Comparison of ENCODE assay signal across 12 mouse cellular contexts in the genomic region with DNA sequence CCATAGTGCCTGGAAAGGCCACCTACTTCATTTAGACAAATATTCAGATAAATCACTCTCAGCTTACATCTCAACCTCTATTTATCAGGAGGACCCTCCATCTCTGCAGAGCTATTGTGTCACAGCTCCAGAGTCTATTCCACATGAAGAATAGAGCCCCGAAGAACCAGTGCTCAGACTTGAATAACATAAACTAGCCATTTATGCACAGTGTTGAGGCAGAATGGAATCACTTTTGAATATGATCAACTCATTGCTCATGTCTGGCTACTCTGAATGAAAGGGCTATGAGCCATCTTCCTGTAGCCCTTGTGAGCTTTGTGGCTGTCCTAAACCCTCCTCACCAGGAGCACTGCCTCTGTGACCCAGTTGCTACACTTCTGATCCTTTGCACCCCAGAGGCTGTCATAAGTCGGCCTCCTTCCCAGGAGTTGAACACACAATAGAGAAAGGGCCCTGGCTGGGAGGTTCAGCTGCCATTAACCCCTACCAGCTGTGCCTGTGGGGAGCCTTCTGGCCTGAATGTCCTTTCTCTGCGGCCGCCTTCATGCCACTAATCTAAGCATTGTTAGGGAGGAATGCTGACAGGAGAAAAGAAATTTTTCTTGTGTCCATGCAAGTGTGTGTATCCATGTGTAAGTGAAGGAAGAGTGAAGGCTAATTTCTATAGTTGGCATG.
A peak's percentile ranks its signal among the peaks of the same experiment; 100 is the strongest.
DNase-seq lines count a peak whose midpoint lies in the region; ATAC-seq lines count a peak whose summit lies in the region.
"Had no signal": no experiment of that assay in that cellular context is flagged by ENCODE, and none has a peak within 500 bp of the region (broad histone marks: within the 10 kb centered on the region; RNA-seq: fewer than 3 reads in every experiment).

No protein-coding gene starts in this region.

- peak; percentile 91 for ATAC-seq in hindbrain, embryonic 11.5 days (ENCODE audit: low FRiP score)
- ATAC-seq in midbrain, embryonic 15.5 days (replicated peaks): 0 out of 2 replicates have a peak, but pooled peaks have one; percentile 39
- no peak for ATAC-seq in megakaryocyte-erythroid progenitor cell, adult 5-6 weeks (replicated peaks; ENCODE audit: low FRiP score, low TSS enrichment, poor library complexity, severe bottlenecking)
- ATAC-seq in kidney, embryonic 15.5 days (replicated peaks; ENCODE audit: low FRiP score): no peak
- ATAC-seq: CD4-positive, CD25-positive, alpha-beta regulatory T cell, adult 4 months had no signal

- DNase-seq in R1 (ENCODE audit: low read depth, low spot score): peak; percentile 63
- peak; percentile 76 for DNase-seq in embryo, embryonic 9.5 days (ENCODE audit: extremely low spot score)
- peak; percentile 84 for DNase-seq in hindbrain, embryonic 11.5 days (ENCODE audit: low spot score)
- DNase-seq in layer of hippocampus, adult 9-10 months (ENCODE audit: low spot score): no peak
- DNase-seq: adrenal gland, adult 2 months had no signal

- H3K27me3 ChIP-seq in hindbrain, embryonic 11.5 days (ENCODE audit: control insufficient read depth, insufficient read depth, low read length): peaks cover 51% of the 10 kb centered on the region
- peaks cover 64% of the 10 kb centered on the region for H3K27me3 ChIP-seq in midbrain, embryonic 15.5 days (replicated peaks)
- peaks cover 3% of the 10 kb centered on the region; the same call in 1 of the 2 replicates for H3K27me3 ChIP-seq in kidney, embryonic 15.5 days
- H3K27me3 ChIP-seq: heart, embryonic 12.5 days; limb, embryonic 15.5 days; lung, embryonic 15.5 days had no signal

- H3K9me3 ChIP-seq in hindbrain, embryonic 11.5 days (ENCODE audit: control insufficient read depth, low read length): no peaks in the 10 kb centered on the region
- no peaks in the 10 kb centered on the region for H3K9me3 ChIP-seq in midbrain, embryonic 15.5 days
- no peaks in the 10 kb centered on the region for H3K9me3 ChIP-seq in kidney, embryonic 15.5 days (replicated peaks)
- H3K9me3 ChIP-seq: heart, embryonic 12.5 days; limb, embryonic 15.5 days; lung, embryonic 15.5 days had no signal

- no peak overlapping the region for H3K4me2 ChIP-seq in hindbrain, embryonic 11.5 days (replicated peaks; ENCODE audit: low read depth, low read length)
- H3K4me2 ChIP-seq in midbrain, embryonic 15.5 days: no peak overlapping the region
- H3K4me2 ChIP-seq in kidney, embryonic 15.5 days: no peak overlapping the region
- H3K4me2 ChIP-seq: heart, embryonic 12.5 days; limb, embryonic 15.5 days; lung, embryonic 15.5 days had no signal

- no peak overlapping the region for H3K4me3 ChIP-seq in hindbrain, embryonic 11.5 days (ENCODE audit: low read depth, low read length)
- no peak overlapping the region for H3K4me3 ChIP-seq in midbrain, embryonic 15.5 days
- H3K4me3 ChIP-seq in kidney, embryonic 15.5 days (replicated peaks): no peak overlapping the region
- H3K4me3 ChIP-seq: heart, embryonic 12.5 days; limb, embryonic 15.5 days; lung, embryonic 15.5 days had no signal

- peak overlapping the region; percentile 17; the same call in 1 of the 2 replicates for H3K27ac ChIP-seq in hindbrain, embryonic 11.5 days (ENCODE audit: low read depth, low read length)
- no peak overlapping the region for H3K27ac ChIP-seq in midbrain, embryonic 15.5 days
- H3K27ac ChIP-seq in kidney, embryonic 15.5 days: no peak overlapping the region
- H3K27ac ChIP-seq: limb, embryonic 15.5 days; lung, embryonic 15.5 days had no signal

- H3K36me3 ChIP-seq in hindbrain, embryonic 11.5 days (ENCODE audit: control insufficient read depth, insufficient read depth, low read length): no peaks in the 10 kb centered on the region
- no peaks in the 10 kb centered on the region for H3K36me3 ChIP-seq in midbrain, embryonic 15.5 days (replicated peaks)
- H3K36me3 ChIP-seq in kidney, embryonic 15.5 days: no peaks in the 10 kb centered on the region
- H3K36me3 ChIP-seq: heart, embryonic 12.5 days; limb, embryonic 15.5 days; lung, embryonic 15.5 days had no signal

- WGBS in hindbrain, embryonic 11.5 days: 10% methylated on average over 4 of the region's 4 CpGs
- 10% methylated on average over 4 of the region's 4 CpGs for WGBS in midbrain, embryonic 15.5 days
- WGBS in kidney, embryonic 15.5 days: 41% methylated on average over 4 of the region's 4 CpGs

- H3K9ac ChIP-seq in hindbrain, embryonic 11.5 days (ENCODE audit: low read depth, low read length): no peak overlapping the region
- no peak overlapping the region for H3K9ac ChIP-seq in midbrain, embryonic 15.5 days
- H3K9ac ChIP-seq in kidney, embryonic 15.5 days: no peak overlapping the region
- H3K9ac ChIP-seq: heart, embryonic 12.5 days; limb, embryonic 15.5 days; lung, embryonic 15.5 days had no signal

- peaks cover 3% of the 10 kb centered on the region for H3K4me1 ChIP-seq in hindbrain, embryonic 11.5 days (replicated peaks; ENCODE audit: control insufficient read depth, insufficient read depth, low read length)
- peaks cover 6% of the 10 kb centered on the region for H3K4me1 ChIP-seq in midbrain, embryonic 15.5 days
- no peaks in the 10 kb centered on the region for H3K4me1 ChIP-seq in kidney, embryonic 15.5 days
- H3K4me1 ChIP-seq: limb, embryonic 15.5 days; lung, embryonic 15.5 days had no signal

Comparison
In these comparisons a context has a peak if more than half of its experiments do, and no peak if none do; other contexts are left out.
1. ATAC-seq: peak in hindbrain, embryonic 11.5 days (single experiment) and midbrain, embryonic 15.5 days (single experiment); none in megakaryocyte-erythroid progenitor cell, adult 5-6 weeks (single experiment) and kidney, embryonic 15.5 days (single experiment).